Mouse (Mus musculus): Measurements from ENCODE around the gene Ly75.

GRCm38 (mm10) chr2:60285107-60285617, 97.9 kb downstream of the Ly75 start:
- TF ChIP-seq CTCF (IDR thresholded peaks at IDR 0.05; ENCODE audit: low read depth) = no peak
- no peak for TF ChIP-seq EP300 (IDR thresholded peaks at IDR 0.05; ENCODE audit: low read depth)
